Mouse (Mus musculus): Measurements from ENCODE around the gene Slc35e1.

Slc35e1 gene

DNA sequence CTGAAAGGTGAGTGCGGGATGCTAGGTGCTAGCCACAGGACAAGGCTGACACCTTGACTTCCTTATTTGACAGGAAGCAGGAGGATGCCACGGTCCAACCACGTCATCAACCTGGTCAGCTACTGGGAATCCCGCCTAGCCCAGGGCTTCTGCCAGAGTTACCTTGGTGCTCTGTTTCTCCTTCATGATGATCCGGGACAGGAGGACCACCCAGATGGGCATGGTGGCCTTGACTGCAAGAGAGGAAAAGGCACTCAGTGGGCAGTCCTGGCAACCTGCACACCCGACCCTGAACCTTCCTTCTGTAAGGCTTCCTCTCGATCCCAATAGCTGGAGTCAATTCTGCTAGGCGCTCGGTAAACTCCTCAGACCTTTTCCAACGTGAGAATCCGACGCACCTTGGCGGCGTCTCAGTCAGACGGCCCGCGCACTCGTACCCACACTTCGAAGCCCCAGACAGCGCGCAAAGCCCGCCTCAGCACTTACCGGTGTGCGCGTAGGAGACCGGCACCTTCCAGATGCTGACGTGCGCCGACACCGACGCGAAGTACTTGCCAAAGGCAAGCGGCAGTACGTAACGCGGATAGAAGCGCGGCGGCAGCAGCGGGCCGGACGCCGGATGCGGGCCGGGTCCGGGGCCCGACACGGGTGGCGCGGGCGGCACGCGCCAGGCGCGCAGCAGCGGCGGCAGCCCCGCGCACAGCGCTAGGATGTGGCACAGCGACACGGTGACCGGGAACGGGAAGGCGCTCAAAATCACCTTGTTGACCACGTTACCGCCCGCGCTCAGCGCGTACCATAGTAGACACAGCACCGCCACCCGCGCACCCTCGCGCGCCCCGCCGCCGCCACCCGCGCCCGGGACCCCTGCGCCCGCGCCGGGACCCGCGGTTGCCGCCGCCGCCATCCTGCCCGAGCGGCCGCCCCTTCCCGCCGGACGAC, at the start of gene Slc35e1:
Gene Slc35e1, minus strand, starts transcription at position 935 of the 942 bp plus-strand sequence.
- peak; percentile 66 for DNase-seq

DNA sequence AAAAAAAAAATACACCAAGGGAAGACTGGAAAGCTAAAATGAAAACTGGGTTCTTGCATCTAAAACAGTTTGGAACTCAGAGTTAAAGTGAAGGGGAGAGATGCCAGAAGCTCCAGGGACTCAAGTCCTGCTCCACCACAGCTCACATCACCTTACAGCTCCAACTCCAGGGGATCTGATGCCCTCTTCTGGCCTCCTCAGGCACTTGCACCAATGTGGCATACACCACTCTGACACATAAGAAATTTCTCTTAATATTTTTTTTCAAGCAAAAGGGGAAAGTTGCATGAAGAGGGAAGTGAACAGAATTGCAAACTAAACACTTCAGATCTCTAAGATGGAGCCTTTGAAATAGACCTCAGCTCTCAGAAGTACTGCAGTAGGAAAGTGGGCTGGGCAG, 46.8 kb upstream of the Slc35e1 start:
- DNase-seq: no peak

DNA sequence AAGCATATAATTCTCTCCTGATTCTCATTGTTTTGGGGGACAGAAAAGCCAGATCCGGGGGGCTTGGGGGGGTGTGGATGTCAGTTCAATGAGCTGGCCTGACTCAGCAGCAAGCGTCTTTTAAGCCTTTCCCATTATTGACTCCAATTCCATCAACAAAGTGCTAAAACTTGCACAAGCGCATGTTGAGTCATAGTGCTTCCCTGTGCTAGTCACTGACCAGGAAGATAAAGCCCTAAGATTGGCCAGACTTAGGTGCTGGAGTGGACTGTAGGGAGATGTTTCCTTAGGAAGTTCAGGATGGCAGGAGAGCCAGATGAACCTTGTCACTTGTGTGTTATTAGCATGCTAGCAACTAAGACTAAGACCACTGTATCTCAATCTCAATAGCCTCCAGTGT, 42.5 kb upstream of the Slc35e1 start:
- no peak for DNase-seq

DNA sequence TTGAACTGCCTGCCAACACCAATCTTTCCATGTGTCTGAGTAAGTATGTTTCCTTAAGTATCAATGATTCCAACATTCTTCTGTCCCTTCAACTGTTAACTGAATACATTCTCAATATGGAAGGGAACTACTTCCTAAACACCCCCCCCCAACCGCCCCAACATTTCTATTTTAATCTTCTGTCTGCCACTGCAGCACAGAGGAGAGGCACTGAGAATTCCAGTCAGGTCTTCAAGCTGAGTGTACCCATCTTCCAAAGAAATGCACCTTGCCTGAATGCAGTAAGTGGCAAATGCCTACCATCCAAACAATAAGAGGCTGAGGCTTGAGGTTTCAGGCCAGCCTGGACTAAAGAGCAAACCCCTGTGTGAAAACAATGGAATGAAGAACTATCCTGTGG, 39.7 kb upstream of the Slc35e1 start:
- no peak for DNase-seq

DNA sequence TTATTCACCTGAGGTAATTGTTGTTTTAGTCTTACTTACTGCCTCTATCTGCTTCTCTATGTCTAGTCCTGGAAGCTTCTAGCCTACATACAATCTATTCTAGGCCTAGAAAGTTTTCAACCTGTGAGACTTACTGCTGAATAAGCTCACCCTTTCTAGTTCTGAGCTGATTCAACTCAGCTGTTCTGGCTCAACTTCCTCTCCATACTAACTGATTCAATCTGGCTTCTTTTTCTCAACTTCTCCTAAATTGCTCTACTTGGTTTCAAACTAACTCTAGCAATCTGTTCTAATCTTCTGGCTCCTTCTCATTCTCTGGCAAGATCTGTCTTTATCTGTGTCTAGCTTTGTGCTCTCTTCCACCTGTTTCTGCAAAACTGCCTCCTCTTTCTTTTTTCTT, 29.5 kb upstream of the Slc35e1 start:
- no peak for DNase-seq

DNA sequence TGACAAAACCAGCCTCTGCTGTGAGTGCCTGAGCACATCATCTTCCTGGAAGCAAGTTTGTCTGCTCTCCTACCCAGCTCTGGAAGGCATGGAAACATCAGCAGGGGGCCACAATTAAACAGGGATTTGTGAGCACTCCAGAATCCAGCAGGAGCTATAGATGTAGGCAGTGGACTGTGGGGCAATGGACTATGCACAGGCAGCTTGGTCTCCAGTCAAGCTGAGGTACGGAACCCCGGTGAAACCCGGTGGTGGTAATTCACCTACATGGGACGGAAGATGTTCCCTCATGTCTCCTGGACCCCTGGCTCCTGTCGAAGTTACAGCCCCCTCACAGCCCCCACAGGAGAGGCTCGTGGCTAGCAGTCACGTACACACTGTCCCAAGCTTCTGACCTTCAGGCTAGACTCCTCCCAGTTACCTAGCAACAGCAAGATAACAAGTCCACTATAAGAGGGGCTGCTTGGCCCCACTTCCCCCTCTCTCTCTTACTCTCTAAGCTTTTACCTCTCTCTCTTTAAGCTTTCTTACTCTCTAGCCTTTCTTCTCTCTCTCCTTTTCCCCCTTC, 25.1 kb upstream of the Slc35e1 start:
- no peak for DNase-seq

DNA sequence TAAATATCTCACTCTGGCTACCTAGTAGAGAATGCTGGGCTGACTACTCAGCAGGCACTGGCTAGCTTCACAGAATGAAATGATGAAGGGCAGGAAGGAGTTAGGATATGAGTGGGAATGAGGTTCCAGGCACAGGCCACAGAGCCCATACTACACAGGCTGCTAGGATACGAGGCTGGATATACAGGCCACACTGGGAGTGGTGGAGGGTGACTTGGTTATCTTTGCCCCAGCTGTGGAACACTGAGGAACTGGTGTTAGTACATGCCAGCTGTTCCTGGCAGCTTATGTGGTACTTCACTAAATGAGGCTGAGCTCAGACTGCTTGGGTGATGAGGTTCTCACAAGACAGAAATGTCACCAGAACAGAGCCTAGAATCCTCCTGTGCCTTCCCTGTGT, 20.7 kb upstream of the Slc35e1 start:
- no peak for DNase-seq

DNA sequence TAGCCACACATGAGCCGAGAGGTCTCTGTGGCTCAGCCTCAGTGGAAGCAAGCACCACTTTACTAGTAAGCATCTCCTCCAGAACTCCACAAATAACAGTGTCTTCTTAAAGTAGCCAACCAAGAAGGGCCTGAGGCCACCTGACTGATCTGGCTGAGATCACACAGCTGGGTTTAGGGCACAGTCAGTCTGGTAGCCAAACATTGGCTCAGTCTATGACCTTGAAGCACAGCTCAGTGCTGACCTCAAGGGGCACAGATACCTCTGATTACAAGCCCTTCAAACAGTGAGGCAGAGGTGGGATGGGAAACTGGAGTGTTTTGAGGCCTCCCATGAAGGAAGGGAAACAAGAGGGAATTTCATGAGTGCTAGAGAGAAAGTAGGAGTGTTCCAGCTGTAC, 20.2 kb upstream of the Slc35e1 start:
- DNase-seq: no peak

DNA sequence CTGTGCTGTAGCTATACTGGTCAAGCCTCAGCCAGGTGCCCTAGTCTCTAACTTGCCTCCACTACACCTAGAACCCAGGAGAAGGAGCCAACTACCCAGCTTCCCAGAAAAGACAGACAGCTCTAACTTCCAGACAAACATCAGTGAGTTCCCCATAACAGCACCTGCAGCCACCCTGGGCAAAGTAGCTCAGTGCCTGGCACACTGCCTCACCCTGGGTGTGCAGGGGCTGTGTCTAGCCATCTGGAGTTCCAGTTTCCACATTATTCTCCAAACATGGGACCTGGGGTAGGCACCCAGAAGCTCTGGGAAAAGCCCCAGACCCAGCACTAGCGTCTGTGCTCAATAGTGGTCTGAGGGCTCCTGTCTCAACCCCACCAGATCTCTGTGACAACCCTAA, 15.1 kb upstream of the Slc35e1 start:
- no peak for DNase-seq

DNA sequence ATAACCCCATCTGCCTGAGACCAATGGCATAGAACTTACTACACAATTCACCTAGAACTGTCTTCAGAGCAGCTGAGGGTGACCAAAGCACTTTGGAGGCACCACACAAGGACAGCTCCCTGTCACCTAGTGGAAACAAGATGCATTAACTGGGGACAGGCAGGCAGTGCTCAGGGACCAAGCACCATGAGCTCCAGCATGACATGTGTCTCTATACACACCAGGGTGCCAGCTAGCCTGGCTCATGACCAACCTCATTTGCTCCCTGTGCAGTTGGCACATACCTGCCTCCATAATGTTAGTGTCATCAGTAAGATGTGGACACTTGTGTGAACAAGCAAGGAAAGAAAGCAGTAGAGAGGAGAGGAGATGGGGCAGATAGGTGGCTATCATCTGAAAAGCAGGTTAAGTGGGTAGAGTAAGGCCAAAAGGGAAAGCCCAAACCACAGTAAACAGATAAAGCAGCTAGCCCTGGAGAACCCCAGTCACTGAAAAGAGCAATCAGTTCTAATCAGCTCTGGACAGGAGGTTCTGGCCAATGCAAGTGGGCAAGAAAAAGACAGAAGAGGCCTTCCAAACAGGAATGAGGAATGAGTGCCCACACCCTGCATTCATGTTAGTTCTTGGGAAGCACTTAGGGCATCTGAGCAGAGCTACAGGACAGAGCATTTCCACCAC, 12.4 kb upstream of the Slc35e1 start:
- DNase-seq: no peak

DNA sequence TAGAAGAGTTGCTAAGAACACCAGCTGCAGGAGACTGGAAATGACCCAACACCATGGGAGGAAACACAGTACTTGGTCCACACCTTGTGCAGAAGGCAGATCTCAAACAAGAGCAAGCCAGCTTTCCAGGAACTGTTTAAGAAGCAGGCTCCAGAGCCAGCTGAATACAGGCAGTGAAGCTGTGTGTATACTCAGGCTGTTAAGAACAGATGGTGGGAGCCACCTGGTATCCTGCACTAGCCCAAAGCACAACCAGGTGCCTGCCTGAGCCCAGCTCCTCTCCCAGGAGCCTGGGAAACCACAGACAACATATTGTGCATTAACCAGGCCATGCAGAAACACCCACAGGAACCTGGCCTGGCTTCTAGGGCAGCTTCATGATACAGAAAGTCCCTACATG, 11.7 kb upstream of the Slc35e1 start:
- peak; percentile 71 for DNase-seq

DNA sequence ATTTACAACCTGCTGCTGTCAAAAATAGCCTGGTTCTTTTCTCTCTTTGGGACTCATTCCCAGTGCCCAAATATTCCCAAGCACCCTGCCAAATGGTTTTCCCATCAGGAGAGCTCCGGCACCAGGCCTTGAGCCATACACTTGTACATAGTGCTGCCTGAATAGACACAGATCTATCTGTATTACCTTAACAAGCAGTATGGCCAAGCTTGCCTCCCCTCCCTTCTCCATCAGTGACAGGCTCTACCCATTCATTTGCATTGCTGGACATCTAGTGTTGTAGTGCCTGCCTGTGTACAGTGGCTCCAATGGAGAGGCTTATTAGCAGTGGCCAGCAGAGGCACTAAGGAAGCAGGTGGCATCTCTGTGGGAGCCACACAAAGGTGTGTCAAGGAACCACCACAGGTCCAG, 8.1 kb upstream of the Slc35e1 start:
- no peak for DNase-seq

DNA sequence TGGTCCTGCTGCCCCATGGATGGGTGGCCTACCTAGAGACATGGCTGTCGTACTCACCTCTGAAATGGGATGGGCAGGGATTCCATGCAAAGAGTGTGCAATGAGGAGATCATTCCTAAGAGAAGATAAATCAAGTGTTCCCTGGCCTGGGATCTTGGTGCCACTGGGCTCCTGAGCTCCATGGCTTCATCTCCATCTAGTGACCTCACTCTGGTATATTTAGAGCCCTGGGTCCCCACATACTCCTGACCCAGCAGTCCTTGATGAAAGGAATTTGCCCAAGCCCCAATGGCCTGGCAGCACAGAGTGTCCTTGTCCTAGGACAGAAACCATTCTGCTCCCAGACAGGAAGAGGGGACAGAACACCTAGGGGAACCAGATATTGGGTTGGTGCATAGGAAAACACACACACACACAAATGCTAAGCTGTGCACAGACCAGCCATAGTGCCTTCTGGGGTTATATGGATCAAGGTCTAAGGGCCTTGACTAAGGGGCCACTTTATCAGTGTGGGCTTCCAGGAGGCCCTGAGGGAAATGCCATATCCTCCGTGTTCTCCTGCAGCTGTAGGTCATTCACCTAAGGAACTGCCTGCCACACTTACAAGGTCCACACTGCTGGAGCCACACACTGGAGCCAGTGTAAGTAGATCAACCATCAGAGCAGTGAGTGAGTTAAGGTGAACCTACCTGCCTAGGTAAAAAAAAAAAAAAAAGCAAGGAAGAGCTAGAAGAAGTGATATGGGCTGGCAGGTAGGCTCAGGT, 7.3 kb upstream of the Slc35e1 start:
- no peak for DNase-seq

DNA sequence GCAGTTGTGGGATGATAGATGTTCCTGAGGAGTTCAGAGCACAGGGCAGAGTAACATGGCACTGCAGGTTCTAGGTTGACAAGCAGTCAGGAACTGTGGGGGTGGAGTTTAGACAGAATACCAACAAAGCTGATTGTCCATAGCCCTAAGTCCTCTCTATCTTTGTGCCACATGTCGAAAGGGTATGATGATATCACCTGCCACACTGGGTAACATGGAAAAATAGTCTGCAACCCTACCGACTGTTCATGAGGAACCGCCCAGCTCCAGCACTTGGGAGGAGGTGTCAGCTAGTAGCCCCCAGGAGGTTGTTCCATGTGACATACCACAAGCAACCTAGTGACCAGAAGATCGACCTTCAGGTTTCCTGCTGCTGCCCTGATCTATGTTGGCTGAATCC, 6.1 kb upstream of the Slc35e1 start:
- no peak for DNase-seq

DNA sequence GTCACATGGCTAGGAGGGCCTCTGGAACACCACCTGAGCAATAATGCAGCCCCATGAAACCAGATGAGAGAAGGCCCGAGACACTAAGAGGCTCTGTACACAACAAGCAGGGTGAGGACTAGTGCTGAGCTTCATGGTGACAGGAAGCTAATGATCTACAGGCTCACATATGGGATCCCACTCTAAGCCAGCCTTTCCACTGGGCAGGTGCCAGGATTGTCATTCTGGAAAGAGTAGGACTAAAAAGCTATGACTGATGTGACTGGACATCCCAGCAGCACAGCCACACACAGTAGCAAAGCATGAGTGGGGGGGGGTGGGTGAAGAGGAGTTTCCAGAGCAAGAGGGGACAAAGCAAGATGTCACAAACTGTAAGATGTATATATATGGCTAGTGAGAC, 5.5 kb upstream of the Slc35e1 start:
- DNase-seq: no peak

DNA sequence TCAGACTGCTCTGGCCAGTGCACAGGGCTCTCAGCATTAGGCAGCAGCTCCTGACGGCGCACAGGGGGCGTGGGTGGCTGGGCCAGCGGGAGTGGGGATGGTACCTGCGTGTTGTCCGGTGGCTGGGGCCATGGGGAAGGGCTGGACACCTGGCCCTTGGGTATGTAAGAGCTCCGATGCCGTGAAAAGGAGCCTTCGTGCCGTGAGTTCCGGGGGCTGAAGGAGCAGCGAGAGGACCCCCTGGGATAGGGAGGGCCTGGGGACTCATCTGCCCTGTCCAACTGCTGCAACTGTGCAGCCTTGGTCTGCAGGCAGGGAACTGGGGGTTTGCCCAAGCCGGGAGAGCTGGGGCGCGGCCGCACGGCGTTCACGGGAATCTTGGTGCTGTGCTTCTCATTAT, 3.8 kb upstream of the Slc35e1 start:
- DNase-seq: no peak

DNA sequence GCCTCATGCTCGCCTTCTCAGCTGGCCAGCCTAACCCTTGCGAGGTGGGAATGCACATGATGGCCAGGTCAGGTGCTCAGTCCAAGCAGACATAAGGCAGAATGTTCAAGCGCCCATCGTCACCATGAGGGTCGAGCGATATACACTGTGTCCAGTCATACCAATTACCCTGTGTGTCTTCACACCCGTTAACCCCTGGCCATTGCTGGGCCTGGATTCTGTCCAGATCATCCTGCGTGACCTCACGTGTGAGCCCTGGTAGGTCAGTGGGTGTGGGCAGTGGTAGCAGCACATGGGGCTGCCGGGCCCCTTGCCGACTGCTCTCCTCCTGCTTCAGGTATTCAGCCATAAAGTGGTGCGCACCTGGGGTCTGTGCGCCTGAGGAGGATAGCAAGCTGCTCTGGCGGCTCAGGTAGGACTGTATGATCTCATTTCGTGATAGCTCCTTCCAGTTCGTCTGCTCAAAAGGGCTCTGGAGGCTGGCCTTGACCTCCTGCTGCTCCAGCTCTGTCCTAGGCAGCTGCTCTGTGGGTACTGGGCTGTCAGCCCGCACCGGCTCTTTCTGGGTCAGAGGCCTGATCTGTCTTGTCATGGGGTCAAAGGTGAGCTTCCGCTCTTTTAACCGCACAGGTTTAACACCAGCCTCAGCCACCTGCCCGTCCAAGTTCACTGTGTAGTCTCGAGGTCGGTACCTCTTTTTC, 3.1 kb upstream of the Slc35e1 start:
- DNase-seq: no peak

DNA sequence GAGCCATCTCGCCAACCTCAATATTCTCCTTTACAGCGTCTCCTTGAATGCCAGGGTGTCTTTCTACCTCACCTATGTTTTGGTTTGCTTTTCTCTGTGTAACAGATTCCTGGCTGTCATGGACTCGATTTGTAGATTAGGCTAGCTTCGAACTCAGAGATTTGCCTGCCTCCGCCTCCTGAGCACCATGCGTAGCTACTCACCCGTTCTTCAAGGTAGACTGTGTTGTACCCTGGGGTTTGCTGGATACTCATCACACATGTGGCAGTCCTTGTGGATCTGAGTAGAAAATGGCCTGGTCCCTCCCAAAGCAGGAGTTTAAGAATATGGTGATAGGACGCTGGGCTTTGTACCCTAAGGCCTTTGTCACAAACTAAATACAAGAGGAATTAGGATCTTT, 967 bp upstream of the Slc35e1 start:
- DNase-seq: no peak

DNA sequence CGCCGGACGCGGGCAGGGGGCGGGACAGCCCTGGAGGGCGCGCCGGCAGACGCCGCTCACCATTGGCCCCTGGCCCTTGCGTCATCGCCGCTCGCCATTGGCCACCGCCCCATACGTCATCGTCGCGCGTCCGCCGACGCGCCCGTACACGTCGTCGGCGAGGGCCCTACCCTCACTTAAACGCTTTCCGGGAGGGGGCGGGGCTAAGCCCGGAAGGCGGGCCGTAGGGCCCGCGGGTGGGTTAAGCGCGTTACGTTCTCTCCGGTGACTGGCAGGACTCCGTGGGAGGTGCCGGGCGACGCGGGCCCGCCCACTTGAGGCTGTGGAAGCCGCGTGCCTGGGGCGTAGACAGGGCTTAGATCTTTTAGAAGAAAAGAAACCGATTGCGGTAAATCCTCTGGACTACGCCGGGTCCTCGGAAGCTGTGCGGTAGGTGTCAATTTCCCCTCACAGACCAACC, 238 bp upstream of the Slc35e1 start:
- DNase-seq: peak; percentile 99

DNA sequence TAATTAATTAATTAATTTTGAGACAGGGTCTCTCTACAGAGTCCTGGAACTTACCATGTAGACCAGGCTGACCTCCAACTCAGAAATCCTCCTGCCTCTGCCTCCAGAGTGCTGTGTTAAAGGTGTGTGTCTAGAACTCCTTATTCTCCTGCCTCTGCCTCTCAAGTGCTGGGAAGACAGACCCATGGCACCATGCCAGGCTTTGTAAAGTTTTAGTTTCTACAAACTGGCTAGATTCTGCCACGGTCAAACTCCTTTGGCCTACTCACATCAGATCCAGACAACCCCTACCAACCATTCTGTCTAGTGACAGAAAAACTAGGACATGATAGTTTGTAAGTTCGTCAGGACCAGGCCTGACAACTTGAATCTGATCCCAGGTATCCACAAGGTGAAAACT, 1.4 kb downstream of the Slc35e1 start:
- DNase-seq: no peak

DNA sequence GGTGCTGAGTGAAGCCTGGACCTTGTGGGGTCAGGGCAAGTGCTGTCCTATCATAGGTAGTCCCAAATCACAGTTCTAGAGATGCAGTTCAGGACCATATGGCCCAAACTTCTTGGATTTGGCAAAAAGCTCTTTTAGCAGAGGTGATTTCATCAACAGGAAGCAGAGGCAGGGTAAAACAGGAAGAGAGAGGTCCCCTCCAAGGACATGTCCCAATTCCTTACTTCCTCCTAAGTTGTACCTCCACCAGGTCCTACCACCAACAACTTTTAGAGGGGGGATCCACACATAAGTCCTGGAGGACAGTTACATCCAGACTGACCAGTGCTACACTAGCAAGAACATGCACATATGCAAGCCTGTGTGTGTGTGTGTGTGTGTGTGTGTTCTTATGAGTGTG, 5.4 kb downstream of the Slc35e1 start:
- no peak for DNase-seq

DNA sequence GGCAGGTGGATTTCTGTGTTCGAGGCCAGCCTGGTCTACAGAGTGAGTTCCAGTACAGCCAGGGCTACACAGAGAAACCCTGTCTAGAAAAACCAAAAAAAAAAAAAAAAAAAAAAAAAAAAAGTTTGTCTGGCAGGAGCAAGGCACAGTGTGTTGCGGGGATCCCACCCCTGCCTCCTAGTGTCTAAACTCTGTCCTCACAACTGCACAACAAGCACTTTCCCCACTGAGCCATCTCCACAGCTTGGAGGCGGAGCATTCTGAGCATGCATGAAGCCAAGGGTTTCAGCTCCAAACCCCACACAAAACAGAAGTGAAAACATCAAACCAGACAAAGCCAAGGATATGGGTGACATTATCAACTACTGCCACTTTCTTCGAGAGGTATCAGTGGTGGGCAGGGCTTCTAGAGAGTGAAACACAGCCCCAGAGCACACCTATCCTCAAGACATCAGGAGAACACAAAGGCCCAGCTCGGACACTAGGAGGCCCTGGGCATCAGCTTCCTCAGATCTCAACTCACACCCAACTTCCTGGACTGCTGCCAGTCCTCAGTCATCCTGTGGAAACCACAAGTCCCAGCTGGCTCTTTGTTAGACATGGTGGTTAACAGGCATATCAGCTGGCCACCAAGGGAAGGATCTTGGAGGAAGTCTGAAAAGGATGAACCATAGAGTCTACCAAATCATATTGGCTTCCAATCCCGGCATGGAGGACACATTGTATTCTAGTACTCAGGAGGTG, 6.8 kb downstream of the Slc35e1 start:
- DNase-seq: no peak

All from right cerebral cortex, postnatal 25 days (tissue).